Mouse (Mus musculus): ENCODE measurements around the gene Gjd2.
A peak's percentile ranks its signal among the peaks of the same experiment; 100 is the strongest.

Gene Gjd2

DNA sequence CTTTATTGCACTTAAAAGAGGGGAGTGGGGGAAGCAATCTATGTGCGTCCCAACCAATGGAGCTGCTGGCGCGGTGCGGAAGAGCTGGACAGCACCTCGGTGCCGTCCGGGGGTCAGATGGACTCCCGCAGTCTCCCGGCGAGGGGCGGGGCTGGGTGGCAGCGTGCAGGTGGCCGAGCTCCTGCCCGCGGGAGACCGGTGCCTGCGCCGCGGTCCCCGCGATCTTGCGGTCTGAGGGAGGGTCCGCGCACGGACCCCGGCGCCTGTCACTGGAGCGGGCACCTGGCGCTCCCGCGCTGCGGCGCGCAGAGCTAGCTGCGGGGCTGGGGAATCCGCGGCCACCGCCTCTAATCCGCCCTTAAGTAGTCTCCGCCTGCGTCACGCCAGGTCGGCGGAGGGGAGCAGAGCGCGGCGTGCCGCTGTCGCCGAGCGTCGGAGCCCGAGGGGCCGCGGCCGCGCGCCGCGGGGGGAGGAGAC lies at the start of gene Gjd2:
Gene Gjd2, minus strand, starts transcription at position 325 of the 477 bp plus-strand sequence.
- DNase-seq: peak; percentile 13 to 25

DNA sequence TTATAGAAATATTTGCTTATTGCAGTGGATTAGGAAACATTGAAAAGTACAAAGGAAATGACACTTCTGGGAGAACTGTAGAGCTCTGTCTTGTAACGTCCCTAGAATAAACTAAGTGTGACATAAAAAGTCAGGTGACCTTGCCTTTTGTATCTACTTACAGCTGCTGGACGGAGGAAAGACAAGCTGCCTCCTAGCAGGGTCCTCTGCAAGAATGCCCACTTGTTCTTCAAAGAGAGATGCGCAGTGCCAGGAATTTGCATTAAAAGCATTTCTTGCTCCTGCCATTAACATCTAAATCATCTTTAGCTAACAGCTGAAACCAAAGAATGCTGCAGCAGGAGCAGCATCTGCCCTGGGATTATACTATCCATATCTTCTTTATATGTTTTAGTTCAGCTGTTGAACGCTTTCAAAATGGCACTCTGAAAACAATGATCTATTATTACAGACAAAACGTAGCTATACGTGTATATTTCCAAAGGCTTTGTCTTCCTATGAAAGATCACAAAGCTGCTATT lies 46.7 kb upstream of the Gjd2 start:
- DNase-seq: no peak

DNA sequence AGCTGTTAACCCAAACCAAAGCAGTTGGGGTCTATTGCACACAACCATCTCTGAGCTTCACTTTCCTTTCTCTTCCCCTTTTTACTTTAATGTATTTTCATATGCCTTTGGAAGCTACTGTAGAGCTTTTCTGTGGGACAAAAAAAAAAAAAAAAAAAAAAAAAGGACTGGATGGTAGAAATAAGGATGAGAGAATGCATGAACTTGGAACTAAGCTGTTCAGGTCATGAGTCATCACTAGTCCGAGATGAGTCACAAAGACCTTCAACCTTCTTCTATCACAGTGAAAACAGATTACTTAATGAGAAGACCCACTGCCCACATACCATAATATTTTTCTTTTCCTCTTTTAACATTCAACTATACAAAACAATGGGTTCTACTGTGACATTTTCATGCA lies 46.2 kb upstream of the Gjd2 start:
- DNase-seq: no peak

DNA sequence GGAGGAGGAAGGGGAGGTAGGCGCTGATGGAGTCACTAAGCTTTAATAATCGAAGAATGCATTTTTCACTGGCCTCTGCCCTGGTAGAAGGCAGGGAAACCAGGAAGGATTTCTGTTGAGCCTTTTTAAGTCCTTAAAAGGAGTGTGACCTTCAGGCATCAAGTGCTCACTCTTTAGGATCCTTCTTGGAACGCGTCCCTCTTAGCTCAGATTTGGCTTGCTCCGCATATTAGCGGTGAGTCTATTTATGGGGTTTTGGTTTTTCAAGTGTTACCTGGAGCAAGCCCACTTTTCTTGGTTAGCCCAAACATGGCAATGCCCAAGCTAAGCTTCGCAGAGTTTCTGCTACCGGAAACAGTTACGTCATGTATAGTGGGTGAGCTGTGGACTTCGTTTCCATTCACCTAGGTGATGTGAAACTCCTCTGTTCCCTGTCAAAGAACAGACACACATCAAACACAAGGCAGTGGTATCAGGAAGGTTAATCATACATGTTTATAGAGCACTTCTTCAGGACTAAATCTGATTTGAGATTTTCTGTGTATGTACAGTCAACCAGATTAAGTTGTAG lies 44.9 kb upstream of the Gjd2 start:
- no peak for DNase-seq

DNA sequence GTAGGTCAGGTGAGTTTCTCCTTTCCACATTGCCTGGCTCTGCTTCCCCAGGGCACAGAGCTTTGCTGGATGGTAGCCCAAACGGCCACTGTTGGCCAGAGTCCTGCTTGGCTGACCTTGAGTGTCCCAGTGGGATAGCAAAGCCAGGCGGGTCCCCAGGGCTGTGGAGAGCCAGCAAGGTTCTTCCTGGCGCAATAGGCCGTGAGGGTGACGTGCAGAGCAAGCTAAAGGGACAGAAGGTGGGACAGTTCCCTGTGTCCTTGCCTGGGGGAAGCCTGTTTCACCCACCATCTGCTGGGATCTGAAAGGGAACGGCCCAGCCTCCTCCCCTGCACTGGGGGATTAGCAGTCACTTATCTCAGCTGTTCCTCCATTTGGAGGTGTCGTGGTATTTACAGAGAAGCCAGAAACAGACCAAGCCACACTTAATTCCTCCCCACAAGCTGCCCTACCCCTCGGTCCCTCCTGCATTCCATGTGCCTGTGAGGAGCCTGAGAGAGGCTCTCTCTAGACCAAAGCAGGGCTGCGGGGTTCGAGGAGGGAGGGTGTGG lies 44.0 kb upstream of the Gjd2 start:
- peak; percentile 60 to 64 for DNase-seq

DNA sequence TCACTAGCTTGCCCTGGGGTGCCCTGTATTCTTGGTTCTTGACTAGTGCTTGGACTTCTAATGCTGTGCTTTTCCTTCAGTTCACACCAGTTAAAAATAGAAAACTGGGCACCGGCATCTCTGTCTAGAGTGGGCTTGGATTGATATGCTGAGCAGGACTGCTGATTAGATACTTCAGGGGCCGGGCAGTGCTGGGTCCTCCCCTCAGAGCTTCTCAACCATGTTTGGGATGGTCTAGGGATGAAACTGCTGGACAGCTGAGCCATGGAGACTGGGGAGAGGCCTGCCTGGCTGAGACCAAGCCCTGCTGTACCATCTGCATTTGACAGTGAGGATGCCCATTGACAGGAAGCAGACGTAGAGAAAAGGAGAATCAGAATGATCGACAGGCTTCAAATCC lies 40.7 kb upstream of the Gjd2 start:
- no peak for DNase-seq

DNA sequence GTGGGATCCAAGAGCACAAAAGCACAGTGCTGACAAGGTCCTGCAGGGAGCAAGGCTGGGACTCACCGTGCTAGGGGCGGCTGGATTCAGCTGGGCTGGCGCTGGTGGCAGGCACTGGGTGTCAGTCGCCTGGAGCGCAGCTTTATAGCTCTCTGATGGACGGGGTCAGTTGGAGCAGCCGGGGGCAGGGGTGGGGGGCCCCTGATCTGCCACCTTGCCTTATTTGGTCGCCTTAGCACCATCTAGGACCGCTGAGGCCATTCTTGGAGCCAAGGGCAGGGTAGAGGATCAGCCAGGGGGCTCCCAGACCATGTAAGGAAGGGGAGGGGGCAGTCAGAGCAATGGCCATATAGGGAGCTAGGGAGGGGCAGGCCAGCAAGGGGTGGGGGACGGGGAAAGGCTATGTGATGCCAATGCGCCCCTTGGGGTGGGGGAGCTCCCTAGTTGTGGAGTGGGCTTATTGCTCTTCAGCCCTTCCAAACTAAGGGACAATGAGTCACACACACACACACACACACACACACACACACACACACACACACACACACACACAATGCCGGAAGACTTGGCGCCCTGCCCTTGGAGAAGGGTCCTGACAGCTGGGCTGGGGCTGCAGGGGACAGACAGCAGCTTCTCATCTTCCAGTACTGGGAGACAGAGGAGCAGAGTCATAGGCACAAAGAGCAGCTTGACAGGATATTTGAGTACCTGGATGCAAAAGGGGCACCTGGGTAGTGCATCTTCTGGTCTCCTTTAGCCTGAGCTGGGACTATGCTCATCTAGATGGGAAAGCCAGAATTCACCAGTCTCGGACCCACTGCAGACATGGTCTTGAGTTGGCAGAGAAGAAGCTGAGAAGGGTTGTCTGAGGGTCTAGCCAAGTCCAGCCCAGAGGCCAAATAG lies 39.5 kb upstream of the Gjd2 start, which contains the start of gene Actc1:
Gene Actc1, minus strand, starts transcription at position 853 of the 903 bp plus-strand sequence.
- DNase-seq: no peak

DNA sequence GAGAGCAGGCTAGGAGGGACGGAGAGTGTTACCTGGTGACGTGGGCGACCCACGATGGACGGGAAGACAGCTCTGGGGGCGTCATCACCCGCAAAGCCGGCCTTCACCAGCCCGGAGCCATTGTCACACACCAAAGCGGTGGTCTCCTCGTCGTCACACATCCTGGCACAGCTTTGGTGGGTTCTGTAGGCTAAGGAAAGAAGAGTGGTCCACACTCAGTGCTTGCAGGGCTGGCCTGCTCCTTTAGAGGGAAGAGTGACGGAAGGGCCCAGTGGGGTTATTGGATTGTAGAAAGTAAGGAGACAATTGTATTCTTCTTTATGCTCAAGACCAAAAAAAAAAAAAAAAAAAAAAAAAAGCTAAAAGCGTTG lies 38.4 kb upstream of the Gjd2 start:
- no peak for DNase-seq

DNA sequence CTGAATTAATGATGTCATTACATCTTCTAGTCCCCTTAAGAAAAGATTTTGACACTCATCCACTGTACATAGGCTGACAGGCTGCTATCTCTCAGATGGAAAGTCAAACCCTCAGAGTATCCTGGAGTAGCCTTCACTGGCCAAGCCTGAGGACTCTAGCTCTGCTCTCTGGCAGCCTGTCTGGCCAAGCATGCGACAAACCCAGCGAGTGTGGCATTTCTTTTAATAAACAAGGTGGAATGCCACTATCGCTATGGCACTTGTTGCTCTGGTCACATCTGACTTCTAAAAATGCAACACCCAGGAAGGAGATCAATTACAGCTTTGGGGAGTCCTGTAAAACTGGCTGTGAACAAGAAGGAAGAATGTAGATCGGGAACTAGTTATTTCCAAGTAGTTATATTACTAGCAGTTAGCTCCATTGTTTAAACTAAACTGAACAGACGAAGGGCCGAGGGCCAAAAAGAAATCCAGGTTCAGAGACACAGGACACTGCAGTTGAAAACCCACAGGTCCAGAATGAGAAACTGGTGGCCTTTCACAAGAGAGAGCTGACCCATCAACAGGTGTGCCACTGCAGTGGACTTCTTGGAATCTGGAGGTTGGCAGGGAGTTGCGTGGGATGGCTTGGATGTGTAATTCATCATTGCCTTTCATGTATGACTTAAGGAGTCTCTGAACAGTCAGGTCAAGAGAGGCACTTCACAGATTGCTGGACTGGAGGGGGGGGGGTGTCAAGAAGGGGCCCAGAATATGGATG lies 37.9 kb upstream of the Gjd2 start:
- no peak for DNase-seq

DNA sequence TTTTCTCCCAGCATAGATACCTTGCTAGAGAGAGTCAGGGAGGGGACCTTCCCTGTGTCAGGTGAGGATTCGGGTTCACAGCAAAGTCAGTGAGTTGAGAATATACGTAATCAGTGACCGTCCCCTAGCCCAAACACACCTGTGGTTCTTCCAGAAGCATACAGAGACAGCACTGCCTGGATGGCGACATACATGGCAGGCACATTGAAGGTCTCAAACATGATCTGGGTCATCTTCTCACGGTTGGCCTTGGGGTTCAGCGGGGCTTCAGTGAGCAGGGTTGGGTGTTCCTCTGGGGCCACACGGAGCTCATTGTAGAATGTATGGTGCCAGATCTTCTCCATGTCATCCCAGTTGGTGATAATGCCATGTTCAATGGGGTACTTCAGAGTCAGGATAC lies 36.7 kb upstream of the Gjd2 start:
- DNase-seq: no peak

DNA sequence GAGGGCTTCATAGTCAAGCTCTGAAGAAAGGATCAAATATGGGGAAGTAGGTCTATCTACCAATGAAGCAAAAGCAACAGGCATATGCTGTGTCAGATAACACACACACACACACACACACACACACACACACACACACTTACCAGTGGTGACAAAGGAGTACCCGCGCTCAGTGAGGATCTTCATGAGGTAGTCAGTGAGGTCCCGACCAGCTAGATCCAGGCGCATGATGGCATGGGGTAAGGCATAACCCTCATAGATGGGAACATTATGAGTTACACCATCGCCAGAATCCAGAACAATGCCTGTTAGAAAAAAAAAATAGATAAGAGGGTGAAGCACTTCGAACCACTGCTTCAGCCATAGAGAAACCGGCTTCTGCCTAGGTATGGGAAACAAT lies 36.0 kb upstream of the Gjd2 start:
- no peak for DNase-seq

DNA sequence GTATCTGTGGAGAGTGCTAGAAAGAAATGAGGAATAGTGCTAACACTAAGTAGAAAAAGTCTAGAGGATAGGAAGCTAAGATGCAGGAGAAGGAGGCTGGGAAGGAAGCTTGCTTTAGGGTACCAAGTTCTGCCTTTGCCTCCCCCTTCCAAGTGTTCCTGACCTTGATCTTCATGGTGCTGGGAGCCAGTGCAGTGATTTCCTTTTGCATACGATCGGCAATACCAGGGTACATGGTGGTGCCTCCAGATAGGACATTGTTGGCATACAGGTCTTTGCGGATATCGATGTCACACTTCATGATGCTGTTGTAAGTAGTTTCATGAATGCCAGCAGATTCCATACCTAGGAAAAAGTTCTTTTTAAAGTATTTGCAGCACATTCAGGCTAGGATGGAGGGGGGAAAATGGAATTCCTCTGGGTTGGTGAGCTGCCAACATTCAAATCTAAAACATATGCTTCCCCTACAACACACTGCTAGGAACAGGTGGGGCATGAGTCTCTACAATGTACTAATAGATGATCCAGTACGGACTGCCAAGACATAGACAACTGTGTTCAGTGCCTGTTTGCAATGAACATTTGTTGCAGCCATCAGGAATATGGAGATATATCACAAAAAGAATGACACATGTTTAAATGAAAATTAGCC lies 34.7 kb upstream of the Gjd2 start:
- DNase-seq: no peak

DNA sequence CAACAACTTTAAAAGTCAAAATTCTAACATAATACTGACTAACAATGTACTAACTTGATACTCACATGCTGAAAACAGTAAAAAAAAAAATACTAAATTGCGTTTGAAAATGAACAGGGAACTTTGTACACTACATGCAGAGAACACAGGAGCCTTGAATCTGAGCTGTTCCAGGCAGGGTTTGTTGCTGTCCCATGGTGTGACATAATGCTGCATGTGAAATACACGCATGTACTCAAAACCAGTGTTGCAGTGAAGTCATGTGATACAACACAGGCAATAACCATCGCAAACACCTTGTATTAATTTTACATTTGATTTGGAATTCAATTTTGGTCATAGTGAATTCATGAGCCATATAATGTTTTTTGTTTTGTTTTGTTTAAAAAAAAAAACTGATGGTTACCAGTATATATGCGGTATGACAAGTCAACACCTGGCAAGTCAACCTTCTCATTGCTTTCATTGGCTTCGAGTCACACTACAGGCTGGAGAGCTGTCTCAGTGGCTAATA lies 32.8 kb upstream of the Gjd2 start:
- no peak for DNase-seq

DNA sequence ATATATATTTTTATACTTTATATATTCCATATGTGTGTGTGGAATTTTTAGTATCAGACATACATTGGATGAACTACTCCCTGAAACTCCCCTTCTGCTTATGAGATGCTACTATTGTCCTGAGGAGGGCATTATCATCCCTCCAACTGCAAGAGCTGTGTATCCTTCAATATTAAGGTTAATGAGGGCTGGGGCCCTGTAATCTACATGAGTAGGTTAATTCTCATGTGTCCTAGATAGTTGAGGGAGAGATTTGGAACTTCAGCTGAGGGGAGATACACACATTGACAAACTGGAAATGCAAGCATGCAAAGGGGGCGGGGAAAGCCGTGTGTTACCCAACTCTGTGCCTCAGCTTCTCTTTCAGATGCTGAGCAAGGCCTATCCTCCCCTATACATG lies 24.5 kb upstream of the Gjd2 start:
- no peak for DNase-seq

DNA sequence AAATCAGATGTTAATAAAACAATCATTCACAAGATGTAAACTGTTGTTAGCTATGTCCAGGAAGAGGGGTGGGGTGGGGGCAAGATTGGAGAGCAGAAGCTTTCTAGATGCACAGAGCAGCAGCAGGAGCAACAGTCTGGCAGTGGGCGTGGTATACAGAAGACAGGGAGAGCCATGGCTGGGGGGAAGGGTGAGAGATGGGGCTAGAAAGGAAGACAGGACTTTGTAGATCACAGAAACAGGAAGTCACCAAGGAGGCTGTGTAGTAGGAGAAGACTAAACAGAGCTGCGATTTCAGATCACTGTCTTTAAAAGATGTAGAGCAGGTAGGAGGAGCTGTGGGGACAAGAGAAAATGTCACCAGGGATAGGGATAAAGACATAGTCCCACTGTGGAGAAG lies 18.8 kb upstream of the Gjd2 start:
- no peak for DNase-seq

DNA sequence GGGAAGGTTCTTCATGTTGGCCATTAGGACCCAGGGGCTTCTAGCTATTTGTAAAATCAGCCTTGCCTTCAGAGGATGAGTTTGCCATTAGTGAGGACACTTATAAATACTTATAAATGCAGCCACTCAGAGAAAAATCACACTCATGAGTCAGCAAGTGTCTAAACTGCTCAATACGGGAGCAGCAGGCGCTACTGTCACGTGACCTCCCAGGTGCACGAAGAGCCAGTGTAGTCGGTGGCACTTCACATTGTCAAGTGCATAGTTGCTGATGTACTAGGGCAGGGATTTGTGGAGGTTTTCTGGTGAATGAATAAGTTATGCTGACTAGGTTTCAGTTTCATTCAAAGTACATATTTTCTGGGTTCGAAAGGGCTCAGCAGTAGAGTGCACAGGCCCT lies 10.0 kb upstream of the Gjd2 start:
- DNase-seq: no peak

DNA sequence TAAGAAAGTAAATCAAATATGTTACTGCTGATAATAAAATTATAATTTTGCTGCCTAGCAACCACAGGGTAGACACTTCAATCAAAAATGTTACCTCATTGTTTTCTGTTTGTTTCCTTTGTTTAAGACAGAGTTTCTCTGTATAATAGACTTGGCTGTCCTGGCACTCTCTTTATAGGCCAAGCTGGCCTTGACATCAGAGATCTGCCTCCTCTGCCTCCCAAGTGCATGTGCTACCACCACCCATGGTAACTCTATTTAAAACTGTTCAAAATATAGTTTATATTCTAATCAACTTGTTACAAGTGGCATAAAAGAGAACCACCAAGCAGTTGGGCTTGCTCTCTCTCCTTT lies 6.8 kb upstream of the Gjd2 start:
- no peak for DNase-seq

DNA sequence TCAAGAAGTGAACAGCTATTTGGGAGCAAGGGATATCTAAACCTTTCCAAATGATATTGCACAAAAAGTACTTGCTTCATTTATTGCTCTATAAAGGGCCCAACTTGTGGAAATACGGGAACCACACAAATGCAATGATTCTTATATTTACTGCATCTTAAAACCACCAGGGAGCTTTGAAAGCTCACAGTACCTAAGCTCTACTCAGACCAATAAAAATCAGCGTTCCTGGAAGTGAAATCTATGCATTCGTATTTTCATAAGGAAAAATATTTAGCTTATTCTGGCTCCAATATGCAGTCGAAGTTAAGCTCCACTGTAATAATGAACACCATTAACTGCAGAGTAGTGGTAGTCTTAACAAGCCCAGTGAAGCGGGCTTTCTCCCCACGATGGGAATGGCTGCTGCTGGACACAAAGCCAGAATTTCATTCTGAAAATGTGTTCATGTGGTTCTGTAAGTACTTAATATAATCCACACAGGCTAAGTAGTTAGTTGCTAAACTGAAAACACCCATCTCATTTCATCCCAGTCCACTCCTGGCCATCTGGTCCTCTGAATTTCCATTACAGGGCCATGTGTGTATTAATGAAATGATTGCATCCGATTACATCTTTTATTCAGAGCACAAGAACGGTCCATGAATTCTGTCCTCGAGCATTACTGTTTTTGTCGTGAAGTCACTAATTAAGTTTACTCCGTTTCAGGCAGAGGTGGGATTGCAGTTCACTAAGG lies 6.2 kb upstream of the Gjd2 start:
- DNase-seq: no peak

DNA sequence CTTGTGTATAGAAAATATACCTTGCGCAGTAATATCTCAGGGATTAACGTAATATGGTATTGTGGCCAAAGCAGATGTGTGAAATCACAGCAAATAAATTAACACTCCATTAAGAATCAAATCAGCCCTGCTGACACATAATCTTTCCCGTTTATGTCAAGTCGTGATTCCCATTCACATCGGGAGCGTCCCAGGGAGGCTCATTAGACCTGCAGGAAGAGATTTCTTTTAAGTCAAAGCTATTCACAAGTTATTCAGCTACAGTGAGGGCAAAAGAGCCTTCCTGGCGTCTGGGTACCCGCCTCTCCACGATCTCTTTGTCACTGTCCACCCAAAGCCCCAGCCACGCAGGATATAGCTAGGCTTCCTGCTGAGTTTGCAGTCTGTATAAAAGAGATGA lies 4.7 kb upstream of the Gjd2 start:
- no peak for DNase-seq

DNA sequence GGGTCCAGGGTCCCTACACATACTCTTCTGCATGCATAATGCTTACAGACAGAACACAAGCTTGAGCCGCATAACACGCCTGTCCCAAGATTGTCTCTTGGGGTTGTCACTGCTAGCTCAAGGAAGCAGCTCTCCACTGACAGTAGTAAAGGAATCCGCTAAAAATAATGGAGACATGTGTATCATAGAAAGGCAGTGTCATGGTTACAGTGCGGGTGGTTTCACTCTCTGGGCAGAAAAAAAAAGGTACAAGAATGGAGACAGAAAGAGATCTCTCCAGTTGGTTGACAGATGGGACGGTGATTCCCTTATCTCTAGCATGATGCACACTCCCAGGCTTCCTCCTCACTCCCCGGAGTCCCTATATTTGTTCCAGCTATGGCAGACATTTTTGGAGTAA lies 1.4 kb upstream of the Gjd2 start:
- no peak for DNase-seq

DNA sequence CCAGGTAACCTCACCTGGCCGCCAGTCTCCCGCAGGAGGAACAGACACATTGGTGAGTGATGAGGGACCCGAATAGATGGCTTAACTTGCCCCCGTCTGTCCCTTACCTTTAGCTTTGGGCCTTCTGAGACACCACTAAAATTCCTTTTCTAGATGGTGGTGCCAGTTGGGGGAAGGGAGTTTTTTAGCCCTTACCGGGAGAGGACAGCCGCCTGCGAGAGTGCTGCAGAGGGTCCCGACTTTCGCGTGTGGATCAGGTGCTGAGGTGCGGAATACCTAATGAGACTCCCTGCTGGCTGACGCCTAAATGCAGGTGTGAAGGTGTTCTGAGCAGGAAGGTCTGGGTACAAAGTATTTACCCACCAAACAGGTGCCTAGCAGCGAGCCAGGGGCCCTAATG lies 427 bp upstream of the Gjd2 start:
- DNase-seq: peak in 1 of 2 experiments; percentile 13

DNA sequence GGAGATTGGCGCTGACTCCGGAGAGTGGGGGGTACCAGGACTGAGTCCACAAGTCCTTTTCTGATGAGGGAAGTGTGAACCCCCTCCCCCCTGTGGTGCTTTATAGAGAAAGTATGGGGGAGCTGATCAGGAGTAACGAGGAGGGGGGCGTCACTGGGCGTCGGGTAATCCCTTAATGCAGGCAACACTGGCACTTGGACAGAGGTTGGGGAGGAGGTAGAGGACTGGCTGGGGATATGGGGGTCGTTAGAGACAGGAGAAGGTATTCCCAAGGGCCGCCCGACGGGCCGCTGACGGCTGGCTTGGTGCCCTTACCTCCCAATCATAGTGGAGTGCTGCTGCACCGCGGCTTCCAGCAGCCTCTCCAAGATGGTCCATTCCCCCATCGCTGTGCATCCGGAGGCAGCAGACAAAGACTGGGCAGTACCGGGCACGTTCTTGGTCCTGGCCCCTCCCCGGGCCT lies 639 bp downstream of the Gjd2 start:
- peak; percentile 21 to 34 for DNase-seq

Measured in cerebellum, postnatal 36 days (tissue).